Mouse (Mus musculus) kidney, postnatal 4 days (tissue): ENCODE results near the gene Taok3.

ENCODE experiments used
- DNase-seq, 2 experiments: peaks; one replicate each; pipeline ENCODE4 v3.0.0; 2021; ENCODE audit warnings: mixed read lengths in 2 of 2

The Taok3 gene

DNA sequence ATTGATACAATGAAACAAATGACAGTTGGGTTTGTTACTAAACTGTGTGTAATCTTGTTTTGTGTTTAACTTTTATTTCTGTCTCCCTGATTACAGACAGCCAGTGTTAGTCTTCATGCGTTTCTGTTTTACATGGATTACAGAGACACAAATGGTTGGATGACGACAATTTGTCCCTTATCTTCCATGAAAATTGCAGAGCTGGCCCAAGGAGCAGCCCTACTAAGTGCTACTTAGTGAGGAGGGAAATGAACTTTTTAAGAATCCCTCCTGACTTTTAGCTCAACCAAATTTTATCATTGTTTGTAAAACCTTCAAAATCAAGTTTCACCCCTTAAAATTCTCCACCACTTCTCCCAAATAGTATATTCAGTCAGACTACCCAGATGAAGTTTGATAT is 1.7 kb upstream of the Taok3 start:
- DNase-seq, result no peak

DNA sequence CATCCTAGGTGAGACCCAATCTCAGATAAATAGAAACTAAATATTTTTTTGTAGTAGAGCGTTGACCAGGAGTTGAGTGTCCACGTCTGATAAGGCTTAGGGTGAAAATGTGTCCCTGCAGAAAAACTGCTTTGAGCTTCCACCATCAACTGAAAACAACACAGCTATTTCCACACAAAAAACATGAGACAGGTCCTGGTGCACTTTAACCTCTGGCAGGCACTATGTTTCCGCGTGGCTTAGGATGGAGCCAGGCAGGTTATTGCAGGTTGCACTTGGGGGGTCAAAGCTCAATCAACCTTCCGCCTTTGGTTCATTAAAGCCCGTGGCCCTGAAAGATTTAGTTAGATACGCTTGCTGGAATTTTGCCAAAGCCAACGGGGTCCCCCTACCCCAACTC is 1.1 kb upstream of the Taok3 start:
- peak in 1 of 2 experiments; percentile 37 for DNase-seq

DNA sequence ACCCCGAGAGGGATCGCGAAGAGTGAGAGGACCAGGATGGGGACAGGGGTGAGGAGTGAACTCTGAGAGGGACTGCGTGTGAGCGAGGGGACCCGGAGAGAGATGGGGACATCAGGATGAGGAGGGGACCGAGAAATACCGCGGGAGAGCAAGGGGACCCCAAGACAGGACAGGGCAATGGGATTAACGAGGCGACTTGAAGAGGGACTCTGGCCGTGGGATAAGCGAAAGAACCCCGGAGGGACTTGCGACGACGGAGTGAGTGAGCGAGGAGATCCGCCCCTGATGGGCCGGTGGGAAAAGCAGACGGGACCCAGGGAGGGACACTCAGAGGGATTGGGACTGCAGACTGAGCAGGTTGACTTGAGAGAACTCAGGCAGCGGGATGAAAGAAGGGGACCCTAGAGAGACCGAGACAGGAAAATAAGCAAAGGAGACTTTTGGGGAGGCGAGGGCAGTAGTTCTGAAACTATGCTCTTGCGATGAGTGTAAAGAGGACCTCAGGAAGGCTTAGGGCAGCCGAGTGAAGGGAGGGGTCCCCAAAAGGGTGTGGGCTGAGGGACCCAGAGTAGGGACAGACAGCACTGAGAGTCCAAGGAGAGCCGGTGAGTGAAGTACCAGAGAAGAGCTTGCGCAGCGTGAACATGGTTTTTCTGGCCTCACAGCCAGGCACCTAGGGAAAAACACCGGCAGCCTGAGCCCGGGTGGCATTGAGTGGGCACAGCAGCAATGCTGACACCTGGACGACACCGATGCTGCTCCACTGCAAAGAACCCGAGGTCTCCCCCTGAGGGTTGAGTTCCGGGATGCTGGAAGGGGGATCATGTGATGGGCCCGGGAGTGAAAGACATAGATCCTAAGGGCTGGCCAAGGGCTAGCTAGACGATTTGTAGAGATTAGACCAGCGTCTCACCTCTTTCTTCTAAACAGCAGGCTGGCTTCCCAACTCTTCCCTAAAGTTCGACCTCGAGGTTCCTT is 849 bp downstream of the Taok3 start:
- peak; percentile 41 to 50 for DNase-seq

DNA sequence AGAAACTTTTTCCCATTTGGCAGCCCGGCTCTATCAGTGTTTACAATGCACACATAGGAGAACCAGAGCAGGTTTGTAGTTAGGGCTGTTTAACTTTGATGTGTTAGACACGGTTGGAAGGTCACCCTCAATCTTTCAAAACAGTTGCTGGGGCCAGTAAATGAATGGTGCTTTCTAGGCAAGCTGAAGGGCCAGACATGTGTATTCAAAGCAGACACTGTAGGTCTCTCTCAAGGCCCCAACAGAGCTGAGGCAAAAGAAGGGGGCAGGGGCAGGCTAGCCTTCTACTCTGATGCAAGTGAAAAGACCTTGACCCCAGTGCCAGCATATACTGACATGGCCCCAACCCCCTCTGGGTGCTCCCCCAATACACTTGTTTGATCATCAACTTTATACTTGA is 1.7 kb downstream of the Taok3 start:
- no peak for DNase-seq

DNA sequence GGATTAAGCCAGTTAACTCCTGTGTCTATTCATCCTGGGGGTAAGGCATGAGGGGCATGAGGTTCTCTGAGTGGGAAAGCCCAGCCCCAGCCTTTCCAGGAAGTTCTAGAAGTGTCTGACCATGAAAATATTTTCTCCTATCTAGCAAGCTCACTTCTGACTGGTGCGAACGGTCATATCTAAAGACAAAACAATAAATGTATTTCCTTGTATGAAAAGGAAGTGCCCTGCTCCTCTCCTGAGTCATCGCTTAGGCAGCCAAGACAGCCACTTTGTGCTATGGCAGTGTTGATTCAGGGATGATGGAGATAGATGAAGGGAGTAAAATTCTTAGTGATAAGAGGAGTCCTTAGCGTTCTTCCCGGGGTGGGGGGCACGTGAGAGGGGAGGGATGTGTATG is 3.2 kb downstream of the Taok3 start:
- no peak for DNase-seq

DNA sequence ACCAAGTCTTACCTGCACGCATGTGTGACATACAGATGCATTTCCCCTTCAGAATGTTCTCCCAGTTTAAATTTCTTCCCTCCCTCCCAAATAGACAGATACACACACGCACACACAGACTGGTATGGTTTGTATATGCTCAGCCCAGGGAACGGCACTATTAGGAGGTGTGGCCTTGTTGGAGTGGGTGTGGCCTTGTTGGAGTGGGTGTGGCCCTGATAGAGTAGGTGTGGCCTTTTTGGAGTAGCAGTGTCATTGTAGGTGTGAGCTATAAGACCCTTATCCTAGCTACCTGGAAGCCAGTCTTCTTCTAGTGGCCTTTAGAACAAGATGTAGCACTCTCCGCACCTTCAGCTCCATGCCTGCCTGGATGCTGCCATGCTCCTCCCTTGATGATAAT is 3.9 kb downstream of the Taok3 start:
- no peak for DNase-seq

DNA sequence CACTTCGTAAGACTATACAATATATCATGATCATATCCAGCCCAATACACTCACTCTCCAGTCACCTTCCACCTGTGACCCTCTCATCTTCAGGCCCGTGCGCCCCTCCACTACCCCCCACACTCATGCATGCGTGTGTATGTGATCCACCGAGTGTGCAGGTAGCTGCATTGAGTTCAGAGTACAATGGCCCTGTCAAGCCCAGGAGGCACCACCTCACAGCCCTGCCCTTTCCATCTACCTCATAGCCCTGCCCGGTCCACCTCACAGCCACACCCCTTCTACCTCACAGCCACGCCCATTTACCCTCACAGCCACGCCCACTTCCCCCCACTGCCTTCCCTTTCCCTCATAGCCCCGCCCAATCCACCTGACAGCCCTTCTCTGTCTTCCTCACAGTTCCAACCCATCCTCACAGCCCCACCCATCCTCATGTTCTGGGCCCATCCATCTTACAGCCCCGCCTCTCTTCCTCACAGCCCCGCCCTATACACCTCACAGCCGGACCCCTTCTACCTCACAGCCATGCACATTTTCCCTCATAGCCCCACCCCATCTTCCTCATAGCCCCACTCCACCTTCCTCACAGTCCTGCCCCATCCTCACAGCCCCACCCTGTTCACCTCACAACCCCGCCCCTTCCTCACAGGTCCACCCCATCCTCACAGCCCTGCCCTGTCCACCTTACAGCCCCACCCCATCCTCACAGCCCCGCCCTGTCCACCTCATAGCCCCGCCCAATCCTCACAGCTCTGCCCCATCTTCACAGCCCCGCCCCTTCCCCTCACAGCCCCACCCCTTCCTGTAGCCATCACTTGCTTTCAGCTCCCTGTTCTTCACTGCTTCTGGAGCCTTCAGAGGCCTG is 5.8 kb downstream of the Taok3 start:
- peak in 1 of 2 experiments; percentile 19 for DNase-seq

DNA sequence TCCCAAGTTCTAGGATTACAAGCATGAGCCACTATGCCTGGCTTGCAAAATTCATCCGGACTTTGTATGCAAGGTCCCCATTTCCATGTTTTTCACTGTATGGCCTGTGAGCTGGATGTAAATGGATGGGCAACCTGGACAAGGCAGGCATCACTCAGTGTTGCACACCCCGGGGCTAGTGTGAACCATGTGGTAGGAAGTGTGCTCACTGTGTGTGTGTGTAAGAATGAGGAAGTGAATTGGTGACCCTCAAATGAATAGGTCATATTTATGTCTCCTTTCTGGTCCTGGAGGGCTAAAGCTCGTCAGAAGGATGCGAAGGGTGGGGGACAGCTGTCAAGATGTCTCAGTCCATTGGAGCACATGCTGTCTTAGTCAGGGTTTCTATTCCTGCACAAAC is 7.1 kb downstream of the Taok3 start:
- DNase-seq, result no peak

DNA sequence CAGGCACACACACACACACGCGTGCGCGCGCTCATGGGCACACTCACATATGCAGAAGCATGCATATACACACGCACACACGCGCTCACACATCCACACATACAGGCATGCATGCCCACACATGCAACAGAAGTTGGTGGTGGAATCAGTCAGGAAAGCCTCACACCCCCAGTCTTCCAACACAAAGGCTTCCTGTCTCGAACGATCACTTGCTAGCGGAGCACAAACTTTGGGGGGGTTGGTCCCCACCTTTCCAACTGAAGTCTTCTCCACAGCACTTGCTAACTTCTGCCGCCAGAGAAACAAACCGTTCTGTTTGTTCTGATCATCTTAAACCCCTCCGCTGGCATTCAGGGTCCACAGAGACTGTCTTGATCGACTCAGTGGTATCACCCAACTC is 10.8 kb downstream of the Taok3 start:
- no peak for DNase-seq

DNA sequence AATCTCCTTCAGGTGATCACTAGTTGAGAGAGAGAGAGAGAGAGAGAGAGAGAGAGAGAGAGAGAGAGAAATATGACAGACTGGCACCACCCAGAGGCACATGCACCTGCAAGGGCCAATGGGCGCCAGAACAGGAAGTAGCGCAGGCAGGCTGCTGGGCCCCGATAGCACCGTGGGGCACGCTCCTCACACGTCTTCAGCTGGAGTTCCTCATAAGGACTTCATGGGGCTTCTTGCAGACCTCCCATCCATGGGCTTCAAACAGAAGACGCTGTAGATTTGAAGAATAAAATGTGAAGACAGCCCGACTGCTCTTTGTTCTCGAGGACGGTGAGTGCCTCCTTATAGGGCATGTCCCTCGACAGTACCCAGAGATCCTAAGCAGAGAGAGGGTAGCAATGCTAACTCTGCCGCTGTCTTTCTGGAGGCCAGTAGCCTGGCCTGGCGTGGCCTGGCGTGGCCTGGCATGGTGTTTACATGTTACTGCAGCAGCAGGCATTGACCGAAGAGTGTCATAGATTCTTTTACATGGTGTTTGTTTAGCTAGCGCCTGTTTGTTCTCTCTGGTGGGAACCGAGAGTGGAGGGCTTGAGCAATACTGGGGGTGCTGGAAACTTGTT is 13.6 kb downstream of the Taok3 start:
- DNase-seq, result no peak

DNA sequence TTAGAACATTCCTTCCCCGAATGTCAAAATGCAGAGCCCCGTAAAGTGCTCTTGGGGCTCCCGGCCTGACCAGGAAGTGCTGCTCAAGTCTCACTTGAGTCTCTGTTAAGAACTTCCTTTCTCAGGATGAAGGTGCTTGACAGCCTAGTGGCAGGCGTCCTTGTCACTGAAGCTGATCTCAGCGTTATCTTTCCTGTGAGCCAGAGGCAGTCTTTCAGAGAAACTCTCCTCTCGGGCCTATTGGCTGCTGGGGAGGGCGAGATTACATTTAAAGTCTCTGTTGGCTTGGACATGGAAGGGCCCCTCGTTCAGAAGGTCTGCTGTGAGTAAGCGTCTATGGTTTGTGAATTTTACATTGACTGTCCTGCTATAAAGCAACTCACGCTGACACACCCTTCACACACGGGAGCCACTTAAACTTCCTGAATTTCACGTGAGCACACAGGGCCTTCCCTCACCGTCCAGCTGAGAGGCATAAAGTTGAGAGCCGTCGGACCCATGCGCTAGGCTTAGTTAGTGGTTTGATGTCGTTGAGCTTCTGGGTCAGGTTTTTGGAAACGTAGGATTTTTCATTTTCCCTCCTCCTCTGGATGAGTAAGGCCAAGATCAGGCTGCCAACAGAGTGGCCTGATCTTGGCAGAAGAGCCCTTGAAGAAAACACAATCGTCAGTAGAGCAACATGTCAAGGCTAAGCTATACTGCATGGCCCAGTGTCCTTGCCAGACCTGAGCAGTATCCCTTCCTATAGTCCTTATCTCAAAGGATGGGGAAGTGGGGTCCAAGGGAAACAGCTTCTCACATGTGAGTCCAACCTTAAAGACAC is 14.3 kb downstream of the Taok3 start:
- DNase-seq, result no peak

DNA sequence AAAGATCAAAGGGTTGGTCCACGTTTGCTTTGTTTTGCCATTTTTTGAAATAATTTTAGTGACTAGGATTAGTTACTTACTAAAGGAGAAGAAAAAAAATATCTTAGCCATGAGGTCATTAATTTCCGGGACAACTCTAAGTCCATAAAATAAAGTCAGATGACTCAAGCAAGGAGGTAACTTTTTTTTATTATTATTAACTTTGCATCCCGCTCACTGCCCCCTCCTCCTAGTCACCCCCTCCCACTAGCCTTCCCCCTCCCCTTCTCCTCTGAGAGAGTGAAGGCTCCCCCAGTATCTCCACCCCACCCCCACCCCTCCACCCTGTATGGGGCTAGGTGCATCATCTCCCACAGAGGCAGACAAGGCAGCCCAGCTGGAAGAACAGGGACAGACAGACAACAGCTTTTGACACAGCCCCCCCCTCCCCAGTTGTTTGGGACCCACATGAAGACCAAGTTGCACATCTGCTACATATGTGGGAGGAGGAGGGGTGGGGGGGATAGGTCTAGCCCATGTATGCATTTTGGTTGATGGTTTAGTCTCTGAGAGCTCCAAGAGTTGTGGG is 15.0 kb downstream of the Taok3 start:
- peak in 1 of 2 experiments; percentile 25 for DNase-seq

DNA sequence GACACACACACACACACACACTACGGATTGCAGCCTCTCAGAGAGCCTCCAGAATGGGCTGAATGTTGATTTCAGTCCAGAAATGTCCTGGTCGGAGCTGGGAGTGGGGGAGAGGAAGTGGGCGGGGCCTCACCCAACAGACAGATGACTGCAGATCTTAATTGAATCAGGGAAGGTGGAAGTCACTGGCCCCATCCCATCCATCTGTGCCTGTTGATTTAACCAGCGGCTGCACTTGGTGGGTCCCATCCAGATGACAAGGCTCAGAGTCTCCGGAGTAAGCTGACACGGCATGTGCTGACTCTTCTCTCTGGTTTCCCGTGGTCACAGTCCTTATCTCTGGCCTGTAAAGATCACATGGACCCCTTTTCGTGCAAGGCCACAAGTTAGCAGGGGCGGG is 15.9 kb downstream of the Taok3 start:
- peak; percentile 77 to 86 for DNase-seq

DNA sequence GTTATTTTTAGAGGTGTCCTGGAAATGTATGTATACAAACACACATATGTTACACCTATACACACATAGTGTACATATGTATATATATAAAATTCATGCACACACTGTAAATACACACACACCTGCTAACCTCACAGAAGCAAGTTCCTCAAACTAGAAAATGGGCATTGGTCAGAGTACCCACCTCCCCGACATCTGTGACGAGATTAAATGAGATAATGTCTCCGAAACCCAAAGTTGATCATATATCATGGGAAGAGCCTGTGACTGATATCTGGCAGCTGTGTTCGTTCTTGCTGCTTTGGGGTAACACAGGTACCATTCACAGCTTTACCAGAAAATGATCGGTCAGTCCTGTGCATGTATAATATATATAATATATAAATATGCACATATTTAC is 16.6 kb downstream of the Taok3 start:
- DNase-seq, result no peak

DNA sequence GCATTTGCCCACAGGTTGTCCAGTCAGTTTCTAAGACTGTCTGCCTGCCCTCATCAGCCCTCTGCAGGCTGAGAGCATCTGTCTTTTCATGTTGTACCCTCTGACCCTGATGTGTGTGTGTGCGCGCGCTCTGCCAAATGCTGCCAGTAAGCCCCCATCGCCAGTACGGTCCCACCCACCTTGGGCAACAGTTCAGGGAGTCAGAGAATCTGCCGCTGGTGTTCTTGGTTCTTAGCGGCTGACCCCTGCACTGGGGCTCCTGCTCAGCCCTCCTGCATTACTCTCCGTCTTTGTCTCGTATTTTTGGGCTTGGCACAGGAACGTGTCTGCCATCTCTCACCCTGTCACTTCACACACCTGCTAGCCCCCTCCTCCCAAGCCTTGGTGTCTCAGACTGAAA is 17.1 kb downstream of the Taok3 start:
- DNase-seq, result no peak

DNA sequence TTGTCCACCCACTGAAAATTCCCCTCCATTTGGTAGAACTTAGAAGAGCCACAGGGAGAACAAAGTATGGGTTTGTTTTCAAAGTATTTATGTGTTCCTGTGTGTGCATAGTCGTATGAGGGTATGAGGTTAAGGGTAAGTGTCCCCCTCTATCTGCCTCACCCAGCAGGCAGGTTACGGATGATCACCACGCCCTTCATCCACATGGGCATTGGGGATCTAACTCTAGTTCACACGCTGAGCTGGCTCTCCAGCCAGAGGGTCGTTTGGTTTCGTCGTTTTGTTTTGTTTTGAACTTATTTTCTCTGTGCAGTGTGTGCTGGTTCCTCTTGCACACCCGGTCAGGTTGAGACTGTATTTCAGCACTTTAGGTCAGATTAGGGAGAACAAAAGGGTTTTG is 17.7 kb downstream of the Taok3 start:
- no peak for DNase-seq

DNA sequence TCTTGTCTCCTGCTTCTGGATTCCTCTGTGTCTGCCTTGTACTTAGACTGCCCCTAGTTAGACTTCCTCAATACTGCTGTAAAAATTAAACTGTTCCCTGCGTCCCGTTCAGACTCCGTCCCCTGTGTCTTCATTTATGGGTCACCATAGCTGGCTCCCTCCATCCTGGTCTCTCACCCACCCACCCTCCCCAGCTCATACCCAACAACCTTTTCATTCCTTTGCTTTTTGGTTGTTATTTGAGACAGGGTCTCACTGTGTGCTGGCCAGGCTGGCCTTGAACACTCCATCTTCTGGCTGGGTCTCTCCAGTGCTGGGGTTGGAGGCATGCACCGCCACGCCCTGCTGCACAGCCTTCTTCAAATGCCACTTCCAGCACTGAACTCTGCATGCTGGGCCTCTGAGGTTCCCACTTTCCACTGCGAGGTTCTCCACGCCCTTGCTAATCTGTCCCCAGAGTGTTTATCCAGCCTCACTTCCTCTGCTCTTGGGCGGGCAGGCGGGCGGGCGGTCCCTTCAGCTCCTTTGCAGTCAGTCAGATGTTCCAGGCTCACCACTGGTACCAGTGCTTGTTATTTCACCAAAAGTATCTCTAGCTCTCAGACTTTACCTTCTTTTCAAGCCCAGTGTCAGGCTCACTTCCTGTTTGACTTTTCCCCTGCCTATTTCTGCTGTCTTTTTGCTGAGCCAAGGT is 18.5 kb downstream of the Taok3 start:
- DNase-seq, result peak in 1 of 2 experiments; percentile 33

DNA sequence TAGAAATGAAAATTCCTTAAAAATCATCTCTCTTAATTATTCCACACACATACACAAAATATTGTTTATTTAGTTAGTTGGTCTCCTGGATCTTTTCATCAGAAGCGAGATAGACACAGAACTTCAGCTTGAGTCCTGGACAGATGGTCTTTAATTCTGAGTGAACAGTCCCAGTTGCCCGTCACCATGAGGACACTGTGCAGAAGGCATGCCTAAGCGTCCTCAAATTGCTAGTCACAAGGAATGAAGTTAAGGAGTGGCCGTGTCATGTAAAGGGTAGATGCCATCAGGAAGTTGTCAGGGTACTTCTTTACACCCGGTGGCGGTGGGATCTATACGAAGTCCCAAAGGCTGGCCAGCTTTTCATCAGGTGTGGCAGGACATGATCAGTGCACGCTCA is 19.9 kb downstream of the Taok3 start:
- no peak for DNase-seq

DNA sequence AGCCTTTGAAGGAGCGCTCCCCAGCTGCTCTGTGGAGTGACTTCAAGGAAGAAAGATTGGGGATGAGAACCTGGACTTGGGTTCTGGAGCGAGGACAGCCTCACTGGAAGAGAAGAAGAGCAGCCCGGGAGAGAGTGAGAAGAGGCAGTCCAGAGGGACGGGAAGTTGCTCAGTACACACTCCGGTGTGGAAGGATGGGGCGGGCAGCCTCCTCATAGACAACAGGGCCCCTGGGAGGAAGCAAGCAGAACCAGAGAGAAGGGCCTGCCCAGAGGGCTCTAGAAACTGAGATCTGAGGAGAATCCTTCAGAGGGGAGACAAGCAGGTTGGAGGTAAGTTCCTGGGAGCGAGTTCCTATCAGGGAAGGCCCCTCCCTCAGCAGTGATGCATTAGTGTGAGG is 20.4 kb downstream of the Taok3 start:
- no peak for DNase-seq

DNA sequence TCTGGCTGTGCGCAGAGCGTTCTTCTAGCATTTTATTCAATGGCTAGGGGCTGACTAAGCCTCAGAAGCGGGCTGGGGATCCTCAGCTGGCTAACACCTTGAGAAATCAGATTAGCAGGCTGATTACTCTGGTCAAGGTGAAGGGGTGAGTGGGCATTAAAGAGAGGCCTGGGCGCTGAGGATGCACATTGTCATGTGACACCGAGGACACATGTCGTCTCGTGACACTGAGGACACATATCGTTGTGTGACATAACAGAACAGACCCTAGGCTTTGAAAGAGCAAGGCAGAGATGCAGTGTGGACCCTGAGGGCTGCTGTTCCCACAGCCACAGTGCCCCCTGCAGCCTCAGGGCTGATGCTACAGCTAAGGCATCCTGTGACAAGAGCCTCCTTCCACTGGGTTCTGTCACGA is 23.8 kb downstream of the Taok3 start:
- peak; percentile 58 to 66 for DNase-seq

DNA sequence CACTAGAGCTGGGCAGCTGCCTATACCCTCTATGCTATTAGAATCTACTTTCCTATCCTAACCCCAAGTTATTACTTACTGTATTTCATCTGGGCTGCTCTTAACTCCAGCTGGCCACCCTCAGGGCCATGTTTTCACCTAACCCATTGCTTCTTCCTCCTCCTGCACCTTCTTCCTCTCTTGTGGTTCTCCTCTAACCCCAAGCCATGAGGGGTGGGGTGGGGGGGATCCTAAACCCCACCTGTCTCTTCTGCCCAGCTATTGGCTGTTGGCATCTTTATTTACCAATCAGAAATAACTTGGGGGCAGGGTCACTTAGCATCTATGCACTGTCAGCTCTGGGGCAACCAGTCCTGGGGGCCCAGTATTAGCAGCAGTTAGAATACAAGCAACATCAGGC is 26.2 kb downstream of the Taok3 start:
- no peak for DNase-seq
